Mouse (Mus musculus): Measurements from ENCODE around the gene Vwa8. TPM values are rescaled to one million over a fixed set of nuclear protein-coding genes. Genes with fewer than 3 reads are reported as not detected.
"Not testable (repeated sequence)": the region's sequence is repeated elsewhere in the genome, so short reads cannot be mapped to it uniquely, and the experiment has no call there.

Gene Vwa8
- total and polyA plus RNA-seq, 3 experiments: 12.4 to 17.5 (median 15.9) TPM

- H3K27ac ChIP-seq (ENCODE audit: insufficient read depth, low read depth): no peak overlapping the region
- dilution Hi-C loops (cut with MboI; ENCODE audit: extremely low pct_ligation_motif_present, extremely low pct_unique_long_range_greater_than_20kb, low sequenced_read_pairs) (no loop called here), in situ Hi-C loops (cut with MboI; ENCODE audit: low pct_ligation_motif_present, low pct_unique_long_range_greater_than_20kb, low sequenced_read_pairs) (no loop called here)
- no peak overlapping the region for H3K9ac ChIP-seq (ENCODE audit: insufficient read depth, low read depth)
- H3K79me2 ChIP-seq (replicated peaks; ENCODE audit: control insufficient read depth, extremely low read depth, insufficient read depth, poor library complexity, severe bottlenecking): no peaks in the 10 kb centered on the region
- no peak overlapping the region for H3K4me3 ChIP-seq (replicated peaks in 1 of 3; ENCODE audit: low read depth in 2 of 3, low read length in 2 of 3, poor library complexity in 1 of 3)
- H3K4me1 ChIP-seq (ENCODE audit: control insufficient read depth in 1 of 2, insufficient read depth in 2 of 2): peaks cover 3 to 4% of the 10 kb centered on the region in 2 experiments; a peak in 1 of 4 replicates
- TF ChIP-seq HCFC1 (IDR thresholded peaks at IDR 0.05; ENCODE audit: low read depth, low read length): no peak
- no peak for TF ChIP-seq MAFK (IDR thresholded peaks at IDR 0.05; ENCODE audit: insufficient replicate concordance, low read length)
- no peak for TF ChIP-seq MAZ (IDR thresholded peaks at IDR 0.05; ENCODE audit: low read depth, low read length)
- TF ChIP-seq NELFE (IDR thresholded peaks at IDR 0.05; ENCODE audit: low read depth, low read length): no peak
- no peak for TF ChIP-seq USF1 (IDR thresholded peaks at IDR 0.05; ENCODE audit: low read depth, low read length)
- TF ChIP-seq MEF2A (IDR thresholded peaks at IDR 0.05; ENCODE audit: borderline replicate concordance, low read depth, low read length): no peak
- H3K9me3 ChIP-seq (replicated peaks; ENCODE audit: low read length): no peaks in the 10 kb centered on the region
- H3K27me3 ChIP-seq (replicated peaks): no peaks in the 10 kb centered on the region
- no peak overlapping the region for H3K4me2 ChIP-seq (ENCODE audit: insufficient read depth, low read depth, poor library complexity, severe bottlenecking)
- no peak for DNase-seq (ENCODE audit: extremely low read depth)
- H3K36me3 ChIP-seq (replicated peaks in 1 of 2; ENCODE audit: control insufficient read depth in 1 of 2, insufficient read depth in 1 of 2, low read length in 1 of 2): peaks cover 0 to 9% of the 10 kb centered on the region in 2 experiments
These were observed 37.8 kb downstream of the Vwa8 start for GRCm38 (mm10) chr14:78886566-78887234.

- DNase-seq (ENCODE audit: extremely low read depth); H3K4me3 ChIP-seq (replicated peaks in 1 of 3; ENCODE audit: low read depth in 2 of 3, low read length in 2 of 3, poor library complexity in 1 of 3); H3K36me3 ChIP-seq (replicated peaks in 1 of 2; ENCODE audit: control insufficient read depth in 1 of 2, insufficient read depth in 1 of 2, low read length in 1 of 2); H3K4me1 ChIP-seq (ENCODE audit: control insufficient read depth in 1 of 2, insufficient read depth in 2 of 2); H3K4me2 ChIP-seq (ENCODE audit: insufficient read depth, low read depth, poor library complexity, severe bottlenecking); H3K79me2 ChIP-seq (replicated peaks; ENCODE audit: control insufficient read depth, extremely low read depth, insufficient read depth, poor library complexity, severe bottlenecking); dilution Hi-C loops (cut with MboI; ENCODE audit: extremely low pct_ligation_motif_present, extremely low pct_unique_long_range_greater_than_20kb, low sequenced_read_pairs); H3K9ac ChIP-seq (ENCODE audit: insufficient read depth, low read depth); H3K9me3 ChIP-seq (replicated peaks; ENCODE audit: low read length); H3K27ac ChIP-seq (ENCODE audit: insufficient read depth, low read depth); in situ Hi-C loops (cut with MboI; ENCODE audit: low pct_ligation_motif_present, low pct_unique_long_range_greater_than_20kb, low sequenced_read_pairs); H3K27me3 ChIP-seq (replicated peaks): not testable (repeated sequence)
These were observed 38.6 kb downstream of the Vwa8 start for GRCm38 (mm10) chr14:78887494-78887893.

GRCm38 (mm10) chr14:78895496-78895895 lies 46.6 kb downstream of the Vwa8 start:
- Histone ChIP-seq H3K27ac (ENCODE audit: insufficient read depth, low read depth) (no peak overlapping the region), H3K9ac (ENCODE audit: insufficient read depth, low read depth) (no peak overlapping the region), H3K36me3 (replicated peaks in 1 of 2; ENCODE audit: control insufficient read depth in 1 of 2, insufficient read depth in 1 of 2, low read length in 1 of 2) (peaks cover 0 to 12% of the 10 kb centered on the region in 2 experiments), H3K4me3 (replicated peaks in 1 of 3; ENCODE audit: low read depth in 2 of 3, low read length in 2 of 3, poor library complexity in 1 of 3) (no peak overlapping the region), H3K27me3 (replicated peaks) (no peaks in the 10 kb centered on the region), H3K79me2 (replicated peaks; ENCODE audit: control insufficient read depth, extremely low read depth, insufficient read depth, poor library complexity, severe bottlenecking) (no peaks in the 10 kb centered on the region), H3K4me1 (ENCODE audit: control insufficient read depth in 1 of 2, insufficient read depth in 2 of 2) (peaks cover 4 to 24% of the 10 kb centered on the region in 2 experiments; a peak in 3 of 4 replicates), H3K9me3 (replicated peaks; ENCODE audit: low read length) (no peaks in the 10 kb centered on the region), H3K4me2 (ENCODE audit: insufficient read depth, low read depth, poor library complexity, severe bottlenecking) (no peak overlapping the region)
- dilution Hi-C loops (cut with MboI; ENCODE audit: extremely low pct_ligation_motif_present, extremely low pct_unique_long_range_greater_than_20kb, low sequenced_read_pairs): no loop called here
- in situ Hi-C loops (cut with MboI; ENCODE audit: low pct_ligation_motif_present, low pct_unique_long_range_greater_than_20kb, low sequenced_read_pairs): no loop called here
- DNase-seq (ENCODE audit: extremely low read depth): no peak
- no peak for TF ChIP-seq E2F4 (IDR thresholded peaks at IDR 0.05; ENCODE audit: insufficient replicate concordance, low read depth, low read length)
- no peak for TF ChIP-seq MAZ (IDR thresholded peaks at IDR 0.05; ENCODE audit: low read depth, low read length)
- no peak for TF ChIP-seq ZC3H11A (IDR thresholded peaks at IDR 0.05; ENCODE audit: low read depth, low read length)
- no peak for TF ChIP-seq GABPA (IDR thresholded peaks at IDR 0.05; ENCODE audit: insufficient replicate concordance, low read depth, low read length)
- no peak for TF ChIP-seq HCFC1 (IDR thresholded peaks at IDR 0.05; ENCODE audit: low read depth, low read length)
- TF ChIP-seq EP300 (IDR thresholded peaks at IDR 0.05; ENCODE audit: low read length): no peak
- TF ChIP-seq RAD21 (IDR thresholded peaks at IDR 0.05; ENCODE audit: low read depth, low read length): no peak
- no peak for TF ChIP-seq CHD1 (IDR thresholded peaks at IDR 0.05; ENCODE audit: low read depth, low read length)
- no peak for TF ChIP-seq SMC3 (IDR thresholded peaks at IDR 0.05; ENCODE audit: low read depth, low read length)
- no peak for TF ChIP-seq CTCF (conservative IDR thresholded peaks at IDR 0.05 in 1 of 2, IDR thresholded peaks at IDR 0.05 in 1 of 2; ENCODE audit: low read depth in 2 of 2, low read length in 2 of 2)
- TF ChIP-seq MXI1 (IDR thresholded peaks at IDR 0.05; ENCODE audit: low read depth, low read length): no peak
- no peak for TF ChIP-seq NELFE (IDR thresholded peaks at IDR 0.05; ENCODE audit: low read depth, low read length)
- TF ChIP-seq ZMIZ1 (IDR thresholded peaks at IDR 0.05; ENCODE audit: low read depth, low read length): no peak
- TF ChIP-seq RCOR1 (conservative IDR thresholded peaks at IDR 0.05; ENCODE audit: low read depth, low read length): no peak
- TF ChIP-seq BHLHE40 (IDR thresholded peaks at IDR 0.05; ENCODE audit: low read depth, low read length): no peak
- TF ChIP-seq TBP (conservative IDR thresholded peaks at IDR 0.05; ENCODE audit: low read depth, low read length): no peak
- no peak for TF ChIP-seq ETS1 (conservative IDR thresholded peaks at IDR 0.05; ENCODE audit: low read depth, low read length)

All from CH12.LX (cell line).